Mouse (Mus musculus): Measurements from ENCODE around the gene Grik3.

DNA sequence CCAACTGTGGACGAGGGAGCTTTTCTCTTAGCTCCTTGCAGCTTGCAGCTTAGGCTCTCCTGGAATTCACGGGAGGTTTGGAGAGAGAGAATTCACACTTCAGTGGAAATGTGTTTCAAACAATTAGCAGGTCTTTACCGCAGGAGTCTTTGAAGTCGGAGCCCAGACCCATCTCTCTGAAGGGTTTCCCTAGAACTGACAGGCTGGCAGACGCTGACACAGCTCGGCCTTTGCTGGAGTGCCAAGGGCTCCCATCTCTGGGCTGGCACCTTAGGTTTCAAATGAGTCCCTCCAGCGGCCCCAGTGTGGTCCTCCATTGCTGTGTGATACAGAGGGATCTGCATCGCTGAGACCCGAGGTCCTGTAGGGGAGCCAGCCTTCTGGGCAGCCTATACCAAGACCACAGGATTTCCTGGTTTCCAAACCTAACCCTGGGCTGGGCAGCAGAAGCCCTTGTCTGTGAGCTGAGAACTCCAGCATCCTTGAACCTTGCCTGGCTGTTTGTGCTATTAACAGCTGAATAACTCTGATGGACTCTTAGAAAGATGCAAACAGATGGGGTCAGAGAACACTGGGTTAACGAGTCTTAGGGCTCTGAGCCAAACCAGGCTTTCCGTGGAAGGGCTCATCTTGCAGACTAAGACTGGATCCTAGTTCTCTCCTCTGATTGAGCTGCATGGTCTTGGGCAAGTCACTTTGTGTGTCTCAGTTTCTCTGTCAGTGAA, 83.6 kb downstream of the Grik3 start:
- TF ChIP-seq CTCF (conservative IDR thresholded peaks at IDR 0.05; ENCODE audit: insufficient read depth, insufficient read length, low read depth, low read length), result no peak
- no peak for TF ChIP-seq POLR2A (IDR thresholded peaks at IDR 0.05; ENCODE audit: low read depth, low read length)
